Mouse (Mus musculus) liver, adult 2 months (tissue): ENCODE results near the gene Rbm7.

Experiments
- CTCF ChIP-seq: fragments of 200-500 bp; IDR thresholded peaks from 2 replicates; pipeline ENCODE4 v1.5.1; 2011; ENCODE audit warnings: low read depth, low read length, control low read depth
- POLR2A ChIP-seq: fragments of 200-500 bp; IDR thresholded peaks from 2 replicates; pipeline ENCODE4 v1.6.1; 2011; ENCODE audit warnings: low read length, control low read depth; ENCODE audit not compliant: insufficient read depth; ENCODE audit errors: extremely low read depth

- TF ChIP-seq POLR2A, result no peak
- TF ChIP-seq CTCF, result no peak
These were observed 33.6 kb downstream of the Rbm7 start for GRCm38 (mm10) chr9:48461545-48461944.
